Mouse (Mus musculus) forebrain, embryonic 15.5 days (tissue): ENCODE measurements around the gene Pygo2. TPM values are rescaled to one million over a fixed set of nuclear protein-coding genes. Genes with fewer than 3 reads are reported as not detected.
"Not testable (repeated sequence)": the region's sequence is repeated elsewhere in the genome, so short reads cannot be mapped to it uniquely, and the experiment has no call there.

Source experiments
- ATAC-seq: fragments of 200-750 bp; cut with Nextera tagmentation; replicated peaks from 2 replicates; pipeline ENCODE4 v1.8.0; 2017; ENCODE audit warnings: mild to moderate bottlenecking, moderate TSS enrichment, moderate library complexity
- H3K27ac ChIP-seq: fragments of 300-500 bp; sonication (generic); replicated peaks from 2 replicates; pipeline ENCODE4 v1.5.1; 2015; ENCODE audit warnings: mild to moderate bottlenecking, inconsistent platforms
- H3K27me3 ChIP-seq: fragments of 300-500 bp; sonication (generic); 2 replicates; pipeline ENCODE4 v1.6.1; 2015; ENCODE audit warnings: inconsistent platforms
- H3K36me3 ChIP-seq: fragments of 300-500 bp; sonication (generic); 2 replicates; pipeline ENCODE4 v1.6.1; 2015; ENCODE audit warnings: mild to moderate bottlenecking, inconsistent platforms
- H3K4me1 ChIP-seq: fragments of 300-500 bp; sonication (generic); 2 replicates; pipeline ENCODE4 v1.6.1; 2015; ENCODE audit warnings: inconsistent platforms
- H3K4me2 ChIP-seq: fragments of 300-500 bp; sonication (generic); replicated peaks from 2 replicates; pipeline ENCODE4 v1.6.1; 2015; ENCODE audit warnings: mild to moderate bottlenecking, inconsistent platforms
- H3K4me3 ChIP-seq: fragments of 300-500 bp; sonication (generic); 2 replicates; pipeline ENCODE4 v1.5.1; 2015; ENCODE audit warnings: mild to moderate bottlenecking, inconsistent platforms
- H3K9ac ChIP-seq: fragments of 300-500 bp; sonication (generic); replicated peaks from 2 replicates; pipeline ENCODE4 v1.6.1; 2015; ENCODE audit warnings: mild to moderate bottlenecking, inconsistent platforms
- H3K9me3 ChIP-seq: fragments of 300-500 bp; sonication (generic); 2 replicates; pipeline ENCODE4 v1.6.1; 2016; ENCODE audit warnings: inconsistent platforms
- WGBS: fragments of 180-500 bp; shearing (Covaris S2); methylation state at CpG from one replicate; pipeline ENCODE4 v1.1.7; 2015; ENCODE audit warnings: mixed read lengths; 5-methylcytosine and 5-hydroxymethylcytosine counted together
- polyA plus RNA-seq: library from polyadenylated mRNA; unstranded; fragments of >200 nt; fragmentation: Nextera tagmentation; extraction: Ambion mirVana; gene quantifications from 2 replicates; pipeline ENCODE4 v1.2.1, GENCODE M21; 2015

Gene Pygo2
- polyA plus RNA-seq, 1 experiment from 2014 or later: 41.5 TPM

- Histone ChIP-seq H3K4me3 (no peak overlapping the region), H3K9ac (no peak overlapping the region), H3K27ac (no peak overlapping the region), H3K4me1 (peaks cover 18% of the 10 kb centered on the region), H3K9me3 (no peaks in the 10 kb centered on the region), H3K4me2 (no peak overlapping the region), H3K27me3 (no peaks in the 10 kb centered on the region), H3K36me3 (no peaks in the 10 kb centered on the region; the same call in 1 of the 2 replicates)
- no peak for ATAC-seq
- 89% methylated on average over 5 of the region's 5 CpGs for WGBS
Measured at GRCm38 (mm10) chr3:89425141-89425525, 4.9 kb upstream of the Pygo2 start.

GRCm38 (mm10) chr3:89425876-89426275, 4.1 kb upstream of the Pygo2 start:
- Histone ChIP-seq H3K27ac (no peak overlapping the region), H3K4me2 (no peak overlapping the region), H3K4me3 (no peak overlapping the region), H3K9ac (no peak overlapping the region), H3K4me1 (peaks cover 18% of the 10 kb centered on the region), H3K27me3 (no peaks in the 10 kb centered on the region), H3K9me3 (no peaks in the 10 kb centered on the region), H3K36me3 (no peaks in the 10 kb centered on the region; the same call in 1 of the 2 replicates)
- WGBS: 93% methylated on average over 4 of the region's 4 CpGs
- ATAC-seq: no peak

- ATAC-seq, H3K27me3 ChIP-seq: not testable (repeated sequence)
- WGBS: 92% methylated on average over 7 of the region's 7 CpGs
Measured at GRCm38 (mm10) chr3:89429021-89429420, 993 bp upstream of the Pygo2 start.

GRCm38 (mm10) chr3:89432606-89433005, 2.6 kb downstream of the Pygo2 start:
- no peak for ATAC-seq
- no peak overlapping the region for H3K4me3 ChIP-seq
- WGBS: 96% methylated on average over 8 of the region's 8 CpGs
- H3K9ac ChIP-seq: no peak overlapping the region
- peaks cover 31% of the 10 kb centered on the region for H3K36me3 ChIP-seq
- H3K27ac ChIP-seq: no peak overlapping the region
- H3K4me1 ChIP-seq: peaks cover 30% of the 10 kb centered on the region
- no peak overlapping the region for H3K4me2 ChIP-seq
- no peaks in the 10 kb centered on the region for H3K9me3 ChIP-seq
- no peaks in the 10 kb centered on the region for H3K27me3 ChIP-seq

More at GRCm38 (mm10) chr3:89429021-89429420, 993 bp upstream of the Pygo2 start:
- not testable (repeated sequence) for H3K9me3 ChIP-seq, H3K27ac ChIP-seq, H3K9ac ChIP-seq, H3K4me2 ChIP-seq, H3K4me3 ChIP-seq
- Histone ChIP-seq H3K4me1 (peaks cover 20% of the 10 kb centered on the region), H3K36me3 (peaks cover 19% of the 10 kb centered on the region)

- Histone ChIP-seq H3K27ac (peak overlapping the region; percentile 25; the same call in 1 of the 2 replicates), H3K27me3 (no peaks in the 10 kb centered on the region), H3K4me2 (no peak overlapping the region), H3K9ac (no peak overlapping the region), H3K9me3 (no peaks in the 10 kb centered on the region), H3K4me3 (no peak overlapping the region), H3K4me1 (peaks cover 30% of the 10 kb centered on the region), H3K36me3 (peaks cover 31% of the 10 kb centered on the region)
- ATAC-seq: no peak
- WGBS: 79% methylated on average over 11 of the region's 11 CpGs
Measured at GRCm38 (mm10) chr3:89434532-89434931, 4.5 kb downstream of the Pygo2 start.

GRCm38 (mm10) chr3:89435041-89435440, 5.0 kb downstream of the Pygo2 start:
- no peak overlapping the region for H3K4me3 ChIP-seq
- no peak overlapping the region for H3K4me2 ChIP-seq
- WGBS: 41% methylated on average over 7 of the region's 7 CpGs
- H3K9ac ChIP-seq: no peak overlapping the region
- H3K36me3 ChIP-seq: peaks cover 31% of the 10 kb centered on the region
- no peaks in the 10 kb centered on the region for H3K27me3 ChIP-seq
- peaks cover 28% of the 10 kb centered on the region for H3K4me1 ChIP-seq
- peak overlapping the region; percentile 25 for H3K27ac ChIP-seq
- no peaks in the 10 kb centered on the region for H3K9me3 ChIP-seq
- ATAC-seq: no peak

GRCm38 (mm10) chr3:89436176-89437113, 6.4 kb downstream of the Pygo2 start, which contains the start of gene Pbxip1:
Gene Pbxip1, plus strand, starts transcription at chr3:89436706.
- H3K4me3 ChIP-seq: peak within 1 kb of the TSS; percentile 33
- WGBS: 4% methylated on average over 16 of the region's 16 CpGs
- peaks cover 31% of the 10 kb centered on the region for H3K36me3 ChIP-seq
- peak; percentile 43; the same call in 1 of the 2 replicates for ATAC-seq
- H3K4me1 ChIP-seq: peaks cover 19% of the 10 kb centered on the region
- peak within 1 kb of the TSS; percentile 37 for H3K4me2 ChIP-seq
- H3K9me3 ChIP-seq: no peaks in the 10 kb centered on the region
- H3K9ac ChIP-seq: peak within 1 kb of the TSS; percentile 20; the same call in 1 of the 2 replicates
- H3K27me3 ChIP-seq: no peaks in the 10 kb centered on the region
- H3K27ac ChIP-seq: no peak within 1 kb of the TSS

GRCm38 (mm10) chr3:89437269-89437668, 7.3 kb downstream of the Pygo2 start:
- Histone ChIP-seq H3K4me1 (peaks cover 12% of the 10 kb centered on the region), H3K4me2 (peak overlapping the region; percentile 37), H3K9ac (peak overlapping the region; percentile 20; the same call in 1 of the 2 replicates), H3K36me3 (peaks cover 29% of the 10 kb centered on the region), H3K27me3 (no peaks in the 10 kb centered on the region), H3K9me3 (no peaks in the 10 kb centered on the region), H3K27ac (no peak overlapping the region), H3K4me3 (peak overlapping the region; percentile 33)
- 15% methylated on average over 5 of the region's 5 CpGs for WGBS
- peak; percentile 23; the same call in 1 of the 2 replicates for ATAC-seq

- H3K9ac ChIP-seq: no peak overlapping the region
- no peaks in the 10 kb centered on the region for H3K36me3 ChIP-seq
- H3K9me3 ChIP-seq: no peaks in the 10 kb centered on the region
- no peak for ATAC-seq
- H3K27ac ChIP-seq: no peak overlapping the region
- no peak overlapping the region for H3K4me2 ChIP-seq
- 92% methylated on average over 2 of the region's 2 CpGs for WGBS
- H3K27me3 ChIP-seq: no peaks in the 10 kb centered on the region
- H3K4me3 ChIP-seq: no peak overlapping the region
- peaks cover 10% of the 10 kb centered on the region for H3K4me1 ChIP-seq
Measured at GRCm38 (mm10) chr3:89440691-89441090, 10.7 kb downstream of the Pygo2 start.

- no peak for ATAC-seq
- Histone ChIP-seq H3K4me3 (no peak overlapping the region), H3K9me3 (no peaks in the 10 kb centered on the region), H3K27ac (no peak overlapping the region), H3K36me3 (no peaks in the 10 kb centered on the region), H3K4me1 (no peaks in the 10 kb centered on the region), H3K4me2 (no peak overlapping the region), H3K27me3 (no peaks in the 10 kb centered on the region), H3K9ac (no peak overlapping the region)
- WGBS: 71% methylated on average over 13 of the region's 13 CpGs
Measured at GRCm38 (mm10) chr3:89448720-89449537, 18.9 kb downstream of the Pygo2 start.

GRCm38 (mm10) chr3:89449541-89449940, 19.5 kb downstream of the Pygo2 start:
- no peaks in the 10 kb centered on the region for H3K9me3 ChIP-seq
- H3K36me3 ChIP-seq: no peaks in the 10 kb centered on the region
- no peak overlapping the region for H3K4me2 ChIP-seq
- WGBS: 42% methylated on average over 7 of the region's 7 CpGs
- no peak overlapping the region for H3K9ac ChIP-seq
- H3K27me3 ChIP-seq: no peaks in the 10 kb centered on the region
- H3K4me3 ChIP-seq: no peak overlapping the region
- no peak overlapping the region for H3K27ac ChIP-seq
- H3K4me1 ChIP-seq: no peaks in the 10 kb centered on the region
- ATAC-seq: peak; percentile 49

GRCm38 (mm10) chr3:89451916-89452315, 21.9 kb downstream of the Pygo2 start:
- Histone ChIP-seq H3K4me3 (no peak overlapping the region), H3K9me3 (no peaks in the 10 kb centered on the region), H3K27ac (no peak overlapping the region), H3K36me3 (no peaks in the 10 kb centered on the region), H3K4me1 (no peaks in the 10 kb centered on the region), H3K27me3 (no peaks in the 10 kb centered on the region), H3K9ac (no peak overlapping the region), H3K4me2 (no peak overlapping the region)
- WGBS: 100% methylated on average over 1 of the region's 1 CpGs
- no peak for ATAC-seq
